Mouse (Mus musculus) left cerebral cortex, adult 6 months (tissue): Measurements from ENCODE around the gene Mfsd5. TPM values are rescaled to one million over a fixed set of nuclear protein-coding genes. Genes with fewer than 3 reads are reported as not detected.

Source experiments
- long read RNA-seq, 2 experiments: library from polyadenylated mRNA; unstranded; transcript quantifications; one replicate each; pipeline ENCODE4 v2.0.0; 2019 to 2020
- polyA plus RNA-seq: library from polyadenylated mRNA; unstranded; fragments of <200 nt; fragmentation: Nextera tagmentation; gene quantifications from 2 replicates; pipeline ENCODE4 v1.2.3, GENCODE M21; 2021

Mfsd5 gene
- polyA plus RNA-seq: 27.4 and 84.9 TPM in 2 replicates
- long read RNA-seq, experiment 1, transcript Mfsd5-201 (2 exons, 1,754 nt): major isoform, 20 of 31 reads
- long read RNA-seq, experiment 1, partial matches to known transcripts: 0 of 31 reads
- long read RNA-seq, experiment 1, other reads (novel, unspliced or antisense): 11 of 31 reads
- long read RNA-seq, experiment 2, transcript Mfsd5-201 (2 exons, 1,754 nt): major isoform, 9 of 27 reads
- long read RNA-seq, experiment 2, partial matches to known transcripts: 18 of 27 reads
- long read RNA-seq, experiment 2, other reads (novel, unspliced or antisense): 0 of 27 reads

GRCm38 (mm10) chr15:102279092-102279782 lies at the start of gene Mfsd5:
TSS of gene Mfsd5 (plus strand) at chr15:102279454.

GRCm38 (mm10) chr15:102231748-102232147 lies 47.5 kb upstream of the Mfsd5 start, which contains the start of gene Itgb7:
TSS of gene Itgb7 (minus strand) at chr15:102231944.

DNA sequence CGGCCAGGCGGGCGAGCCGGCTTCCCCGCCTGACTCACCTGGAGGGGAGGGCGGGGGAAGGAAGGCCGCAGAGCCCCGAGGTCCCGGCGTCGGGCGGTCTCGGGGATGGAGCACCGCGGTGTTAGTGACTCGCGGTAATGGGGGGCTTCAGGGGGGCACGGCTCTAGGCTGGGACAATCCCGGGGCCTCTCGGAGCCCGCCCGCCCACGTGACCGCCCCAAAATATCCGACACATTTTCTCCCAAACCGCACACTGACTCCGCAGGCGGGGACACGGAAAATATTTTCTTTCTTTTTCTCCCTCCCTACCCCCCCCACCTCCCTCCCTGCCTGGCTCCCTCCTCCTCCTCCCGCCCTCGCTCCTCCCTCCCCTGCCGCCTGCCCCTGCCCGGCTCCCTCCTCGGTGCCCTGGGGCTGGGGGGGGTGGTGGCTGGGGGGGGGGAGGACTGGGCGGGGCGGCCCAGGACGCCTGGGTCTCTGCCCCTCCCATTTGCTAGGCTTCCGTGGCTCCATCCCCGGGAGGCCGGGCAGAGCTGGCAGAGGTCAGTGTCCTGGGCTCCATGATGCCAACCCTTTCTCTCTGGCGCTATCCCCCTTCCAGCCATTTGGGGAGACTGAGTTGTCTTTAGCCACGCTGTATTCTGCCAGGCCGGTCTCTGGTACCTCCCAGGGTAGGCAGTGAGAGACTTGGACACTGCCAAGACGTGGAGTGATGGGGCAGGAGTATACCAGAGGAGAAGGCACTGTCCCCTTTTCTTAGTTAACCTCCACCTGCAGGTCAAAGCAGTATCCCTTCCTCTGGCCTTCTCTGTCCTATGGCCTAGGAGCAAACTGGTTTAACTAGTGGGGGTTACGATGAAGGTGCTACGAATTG lies 21.8 kb upstream of the Mfsd5 start, which contains the start of gene Rarg:
Gene Rarg, minus strand, starts transcription at position 316 of the 874 bp plus-strand sequence.

DNA sequence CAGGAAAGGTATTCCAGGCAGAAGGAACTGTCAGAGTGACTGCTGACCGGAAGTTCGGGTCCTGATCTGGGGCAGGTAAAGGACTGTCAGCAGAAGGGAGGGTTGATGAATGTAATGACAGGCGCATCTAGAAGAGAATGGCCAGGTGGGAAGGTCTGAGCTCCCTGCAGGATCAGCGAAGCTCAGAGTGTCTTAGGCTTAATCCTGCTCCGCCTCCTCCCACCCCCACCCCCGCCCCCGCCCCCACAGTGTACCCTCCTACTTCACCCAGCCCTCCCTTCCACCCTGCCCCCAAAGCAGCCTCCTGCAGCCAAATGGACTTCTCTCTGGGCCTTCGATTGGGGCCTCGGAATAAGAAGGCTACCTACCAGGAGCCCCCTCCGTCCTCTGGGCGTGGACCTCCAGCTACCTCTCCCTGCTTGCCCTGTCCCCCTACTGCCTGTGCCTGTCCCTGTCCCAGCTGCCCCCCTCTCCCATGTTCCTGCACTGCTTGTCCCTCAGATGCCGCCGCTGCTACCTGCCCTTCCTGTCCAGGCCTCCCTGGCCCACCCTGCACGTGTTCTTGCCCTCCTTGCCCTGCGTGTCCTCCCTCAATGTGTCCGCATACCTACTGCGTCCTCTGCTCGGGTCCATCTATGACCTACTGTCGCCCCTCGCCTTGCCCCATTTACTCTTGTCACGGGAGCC lies 8.8 kb upstream of the Mfsd5 start, which contains the start of gene Gm9918:
Gene Gm9918, plus strand, starts transcription at position 290 of the 687 bp plus-strand sequence.

GRCm38 (mm10) chr15:102295633-102296367 lies 16.5 kb downstream of the Mfsd5 start, which contains the start of gene Espl1:
TSS of gene Espl1 (plus strand) at chr15:102296266.

DNA sequence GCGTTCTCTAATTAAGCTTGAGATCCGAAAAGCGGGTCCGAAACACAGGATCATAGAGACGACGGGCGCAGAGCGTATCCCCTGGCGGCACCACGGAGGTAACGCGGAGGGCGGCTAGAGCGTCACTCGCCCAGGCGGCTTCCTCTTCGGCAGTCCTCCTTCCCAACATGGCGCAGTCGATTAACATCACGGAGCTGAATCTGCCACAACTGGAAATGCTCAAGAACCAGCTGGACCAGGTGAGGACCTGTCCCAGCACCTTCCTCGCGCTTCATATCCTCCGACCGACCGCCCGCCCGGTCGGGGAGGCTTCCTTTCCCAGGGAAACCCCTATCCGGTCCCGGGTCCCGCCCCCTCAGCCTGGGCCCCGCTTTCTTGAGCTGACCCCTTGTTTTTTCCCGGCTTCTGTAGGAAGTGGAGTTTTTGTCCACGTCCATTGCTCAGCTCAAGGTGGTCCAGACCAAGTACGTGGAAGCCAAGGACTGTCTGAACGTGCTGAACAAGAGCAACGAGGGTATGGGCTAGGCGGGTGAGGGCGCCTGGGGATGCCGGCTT lies 46.8 kb downstream of the Mfsd5 start, which contains the start of gene Pfdn5:
Gene Pfdn5, plus strand, starts transcription at position 95 of the 555 bp plus-strand sequence.

Other genes with a start within 250 kb of the Mfsd5 start
- gene Eif4b, start 205.7 kb upstream of the Mfsd5 start, polyA plus RNA-seq: 63.4 and 70.1 TPM in 2 replicates
- 4.7 and 7.1 TPM in 2 replicates for gene Tns2, start 179.0 kb upstream of the Mfsd5 start, polyA plus RNA-seq
- 30.7 and 78.8 TPM in 2 replicates for gene Spryd3, start 143.2 kb upstream of the Mfsd5 start, polyA plus RNA-seq
- gene Igfbp6, start 135.1 kb upstream of the Mfsd5 start, polyA plus RNA-seq: 189 and 214 TPM in 2 replicates
- gene Soat2, start 128.9 kb upstream of the Mfsd5 start, polyA plus RNA-seq: 0.05 and 0.12 TPM in 2 replicates
- gene Zfp740, start 76.2 kb upstream of the Mfsd5 start, polyA plus RNA-seq: 5.6 and 12.1 TPM in 2 replicates
- gene Csad, start 74.7 kb upstream of the Mfsd5 start, polyA plus RNA-seq: 17.3 and 23.7 TPM in 2 replicates
- 0.84 and 1.1 TPM in 2 replicates for gene Itgb7, start 47.5 kb upstream of the Mfsd5 start, polyA plus RNA-seq
- 1.8 and 2.6 TPM in 2 replicates for gene Rarg, start 21.9 kb upstream of the Mfsd5 start, polyA plus RNA-seq
- not detected in 2 replicates for gene Gm9918, start 8.9 kb upstream of the Mfsd5 start, polyA plus RNA-seq
- 0.29 and 1.3 TPM in 2 replicates for gene Espl1, start 16.8 kb downstream of the Mfsd5 start, polyA plus RNA-seq
- 1,254 and 1,594 TPM in 2 replicates for gene Pfdn5, start 46.7 kb downstream of the Mfsd5 start, polyA plus RNA-seq
- 60.7 and 68.7 TPM in 2 replicates for gene Myg1, start 52.3 kb downstream of the Mfsd5 start, polyA plus RNA-seq
- gene Aaas, start 71.3 kb downstream of the Mfsd5 start, polyA plus RNA-seq: 13.0 and 15.3 TPM in 2 replicates
- gene Sp7, start 87.7 kb downstream of the Mfsd5 start, polyA plus RNA-seq: 0.74 and 0.84 TPM in 2 replicates
- 0.85 and 2.6 TPM in 2 replicates for gene Sp1, start 126.7 kb downstream of the Mfsd5 start, polyA plus RNA-seq
- 0.69 and 1.3 TPM in 2 replicates for gene Amhr2, start 165.9 kb downstream of the Mfsd5 start, polyA plus RNA-seq
- gene Prr13, start 179.6 kb downstream of the Mfsd5 start, polyA plus RNA-seq: 77.7 and 88.3 TPM in 2 replicates
- gene Pcbp2, start 191.1 kb downstream of the Mfsd5 start, polyA plus RNA-seq: 104 and 109 TPM in 2 replicates
- not detected in 2 replicates for gene Gm10337, start 224.3 kb downstream of the Mfsd5 start, polyA plus RNA-seq
- gene Map3k12, start 237.6 kb downstream of the Mfsd5 start, polyA plus RNA-seq: 29.5 and 31.4 TPM in 2 replicates
- 15.8 and 18.3 TPM in 2 replicates for gene Tarbp2, start 238.7 kb downstream of the Mfsd5 start, polyA plus RNA-seq
- gene Npff, start 245.5 kb downstream of the Mfsd5 start, polyA plus RNA-seq: 0.74 and 0.83 TPM in 2 replicates